Mouse (Mus musculus) layer of hippocampus, adult 2 months (tissue): Measurements from ENCODE around the gene Scamp1. TPM values are rescaled to one million over a fixed set of nuclear protein-coding genes. Genes with fewer than 3 reads are reported as not detected.
"Not testable (repeated sequence)": the region's sequence is repeated elsewhere in the genome, so short reads cannot be mapped to it uniquely, and the experiment has no call there.

Experiments used
- DNase-seq, 2 experiments: peaks; one replicate each; pipeline ENCODE4 v3.0.0; 2022; ENCODE audit warnings: low spot score in 2 of 2
- H3K27ac ChIP-seq: fragments of 200-600 bp; 2 replicates; pipeline ENCODE4 v1.8.1; 2022
- H3K4me3 ChIP-seq: fragments of 200-600 bp; 2 replicates; pipeline ENCODE4 v1.8.1; 2022; ENCODE audit warnings: mild to moderate bottlenecking
- CTCF ChIP-seq: fragments of 200-600 bp; conservative IDR thresholded peaks from 2 replicates; pipeline ENCODE4 v1.8.1; 2022; ENCODE audit warnings: antibody characterized with exemption, mild to moderate bottlenecking, moderate library complexity
- long read RNA-seq, 2 experiments: library from polyadenylated mRNA; stranded (forward); transcript quantifications; one replicate each; pipeline ENCODE4 v2.0.0; 2021; ENCODE audit warnings: borderline mapping rate in 2 of 2
- total RNA-seq, 2 experiments: library from RNA; stranded (reverse); gene quantifications; 2 replicates each; pipeline ENCODE4 v1.2.3; 2021

Scamp1 gene
- 100 to 1,000 TPM; 168 TPM for total RNA-seq
- long read RNA-seq, experiment 1, full-length matches to known transcripts: 214 of 247 reads
- long read RNA-seq, experiment 1, partial matches to known transcripts: 4 of 247 reads
- long read RNA-seq, experiment 1, other reads (novel, unspliced or antisense): 29 of 247 reads
- long read RNA-seq, experiment 2, full-length matches to known transcripts: 348 of 398 reads
- long read RNA-seq, experiment 2, partial matches to known transcripts: 9 of 398 reads
- long read RNA-seq, experiment 2, other reads (novel, unspliced or antisense): 41 of 398 reads

GRCm38 (mm10) chr13:94285281-94285871 lies at the start of gene Scamp1:
Gene Scamp1 (minus strand): TSS chr13:94285857.
- Histone ChIP-seq H3K4me3 (peak within 1 kb of the TSS; percentile 88), H3K27ac (peak within 1 kb of the TSS; percentile 92)
- TF ChIP-seq CTCF: no peak
- DNase-seq: peak; percentile 89 to 91

GRCm38 (mm10) chr13:94330392-94330979 lies 44.8 kb upstream of the Scamp1 start:
- Histone ChIP-seq H3K27ac (no peak overlapping the region), H3K4me3 (no peak overlapping the region)
- TF ChIP-seq CTCF: no peak
- peak in 1 of 2 experiments; percentile 3 for DNase-seq

GRCm38 (mm10) chr13:94329005-94329404 lies 43.3 kb upstream of the Scamp1 start:
- H3K4me3 ChIP-seq, DNase-seq, H3K27ac ChIP-seq: not testable (repeated sequence)

- no peak for TF ChIP-seq CTCF
- no peak for DNase-seq
- Histone ChIP-seq H3K4me3 (no peak overlapping the region), H3K27ac (no peak overlapping the region)
Observed at GRCm38 (mm10) chr13:94328063-94328462, 42.4 kb upstream of the Scamp1 start.

GRCm38 (mm10) chr13:94322475-94322874 lies 36.8 kb upstream of the Scamp1 start:
- no peak for DNase-seq
- H3K27ac ChIP-seq: no peak overlapping the region
- H3K4me3 ChIP-seq: no peak overlapping the region
- TF ChIP-seq CTCF: no peak

- DNase-seq: no peak
- Histone ChIP-seq H3K4me3 (no peak overlapping the region), H3K27ac (no peak overlapping the region)
- no peak for TF ChIP-seq CTCF
Observed at GRCm38 (mm10) chr13:94321094-94321792, 35.6 kb upstream of the Scamp1 start.

GRCm38 (mm10) chr13:94316975-94317511 lies 31.4 kb upstream of the Scamp1 start:
- no peak overlapping the region for H3K4me3 ChIP-seq
- H3K27ac ChIP-seq: peak overlapping the region; percentile 11; the same call in 1 of the 2 replicates
- DNase-seq: peak in 1 of 2 experiments; percentile 16
- no peak for TF ChIP-seq CTCF

GRCm38 (mm10) chr13:94312812-94313211 lies 27.2 kb upstream of the Scamp1 start:
- not testable (repeated sequence) for H3K4me3 ChIP-seq, DNase-seq, H3K27ac ChIP-seq

GRCm38 (mm10) chr13:94308279-94308678 lies 22.6 kb upstream of the Scamp1 start:
- no peak for TF ChIP-seq CTCF
- no peak overlapping the region for H3K27ac ChIP-seq
- no peak overlapping the region for H3K4me3 ChIP-seq
- no peak for DNase-seq

- Histone ChIP-seq H3K4me3 (no peak overlapping the region), H3K27ac (no peak overlapping the region)
- no peak for TF ChIP-seq CTCF
- DNase-seq: no peak
Observed at GRCm38 (mm10) chr13:94307531-94307930, 21.9 kb upstream of the Scamp1 start.

- Histone ChIP-seq H3K27ac (no peak overlapping the region; the same call in 1 of the 2 replicates), H3K4me3 (peak overlapping the region; percentile 31; the same call in 1 of the 2 replicates)
- no peak for TF ChIP-seq CTCF
- DNase-seq: no peak
Observed at GRCm38 (mm10) chr13:94306968-94307289, 21.3 kb upstream of the Scamp1 start.

GRCm38 (mm10) chr13:94306277-94306967 lies 20.8 kb upstream of the Scamp1 start:
- DNase-seq: peak; percentile 26 to 57
- peak overlapping the region; percentile 37; the same call in 1 of the 2 replicates for H3K27ac ChIP-seq
- H3K4me3 ChIP-seq: peak overlapping the region; percentile 31; the same call in 1 of the 2 replicates
- no peak for TF ChIP-seq CTCF
